Mouse (Mus musculus): ENCODE data around the gene Lum.

DNA sequence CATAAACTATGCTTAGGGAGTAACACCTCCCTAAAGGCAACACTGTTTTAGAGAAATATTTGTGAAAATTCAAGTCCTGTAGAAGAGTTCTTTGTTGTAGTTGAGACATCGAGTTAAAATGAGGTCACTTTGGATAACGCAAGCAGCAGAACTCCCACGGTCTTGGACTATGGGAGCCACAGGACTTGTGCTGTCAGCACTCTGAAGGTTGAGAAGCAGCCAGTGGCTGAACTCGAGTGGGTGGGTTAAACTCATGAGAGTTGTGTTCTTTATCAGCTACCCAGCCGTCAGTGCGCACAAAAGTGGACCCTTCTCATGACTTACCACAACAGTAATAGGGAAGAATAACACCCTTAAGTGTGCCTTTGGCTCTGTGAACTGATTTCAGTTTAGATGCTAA is 24.6 kb downstream of the Lum start:
- no peak for TF ChIP-seq CTCF (IDR thresholded peaks at IDR 0.05; ENCODE audit: borderline replicate concordance, insufficient read depth, low read length)
- TF ChIP-seq POLR2A (IDR thresholded peaks at IDR 0.05; ENCODE audit: low read depth, low read length), result no peak
